In the genomic region with DNA sequence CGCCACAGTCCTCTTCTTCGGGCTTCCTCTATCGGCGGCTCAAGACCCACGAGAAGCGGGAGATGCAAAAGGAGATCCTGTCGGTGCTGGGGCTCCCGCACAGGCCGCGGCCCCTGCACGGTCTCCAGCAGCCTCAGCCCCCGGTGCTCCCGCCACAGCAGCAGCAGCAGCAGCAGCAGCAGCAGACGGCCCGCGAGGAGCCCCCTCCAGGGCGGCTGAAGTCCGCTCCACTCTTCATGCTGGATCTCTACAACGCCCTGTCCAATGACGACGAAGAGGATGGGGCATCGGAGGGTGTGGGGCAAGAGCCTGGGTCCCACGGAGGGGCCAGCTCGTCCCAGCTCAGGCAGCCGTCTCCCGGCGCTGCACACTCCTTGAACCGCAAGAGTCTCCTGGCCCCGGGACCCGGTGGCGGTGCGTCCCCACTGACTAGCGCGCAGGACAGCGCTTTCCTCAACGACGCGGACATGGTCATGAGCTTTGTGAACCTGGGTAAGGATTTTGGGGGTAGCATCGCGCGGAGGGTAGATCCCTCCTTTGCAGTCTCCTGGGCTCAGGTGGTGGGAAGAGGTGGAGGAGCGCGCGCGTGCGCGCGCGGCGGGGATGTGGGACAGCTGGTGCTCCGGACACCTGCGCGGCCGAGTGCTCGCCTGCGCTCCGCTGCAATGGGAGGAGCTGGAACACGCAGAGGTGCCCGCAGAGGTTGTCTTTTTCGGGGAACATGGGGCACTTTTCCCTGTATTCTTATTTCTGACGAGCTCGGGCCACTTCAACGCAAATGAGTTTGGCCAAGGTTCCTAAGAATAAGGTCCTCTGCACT, we compare ENCODE assay signal across 8 mouse cellular contexts. TPM values are rescaled to one million over a fixed set of nuclear protein-coding genes. Genes with fewer than 3 reads are reported as not detected.
A peak's percentile ranks its signal among the peaks of the same experiment; 100 is the strongest.
DNase-seq lines count a peak whose midpoint lies in the region; ATAC-seq and TF ChIP-seq lines count a peak whose summit lies in the region.

No protein-coding gene starts in this region.

- H3K4me1 ChIP-seq in heart, embryonic 16.5 days (ENCODE audit: control insufficient read depth, insufficient read depth, low read length) = peaks cover 24% of the 10 kb centered on the region
- peaks cover 27% of the 10 kb centered on the region for H3K4me1 ChIP-seq in limb, embryonic 12.5 days (replicated peaks)
- peaks cover 32% of the 10 kb centered on the region for H3K4me1 ChIP-seq in olfactory bulb, adult 2 months (ENCODE audit: control insufficient read depth, insufficient read depth, low read length)

- under 1% methylated on average over 63 of the region's 63 CpGs for WGBS in heart, embryonic 16.5 days
- 1% methylated on average over 62 of the region's 63 CpGs for WGBS in limb, embryonic 12.5 days
- WGBS in olfactory bulb, adult 2 months = 1% methylated on average over 63 of the region's 63 CpGs

- no peak for TF ChIP-seq CTCF in layer of hippocampus, adult 2 months (conservative IDR thresholded peaks at IDR 0.05)
- no peak for TF ChIP-seq CTCF in olfactory bulb, adult 2 months (IDR thresholded peaks at IDR 0.05; ENCODE audit: insufficient read depth, low read depth, low read length)

- no peak overlapping the region for H3K27ac ChIP-seq in layer of hippocampus, adult 2 months
- no peak overlapping the region for H3K27ac ChIP-seq in heart, embryonic 16.5 days (ENCODE audit: low read length)
- no peak overlapping the region for H3K27ac ChIP-seq in limb, embryonic 12.5 days
- no peak overlapping the region for H3K27ac ChIP-seq in olfactory bulb, adult 2 months (ENCODE audit: insufficient read depth, low read depth, low read length)

- H3K36me3 ChIP-seq in heart, embryonic 16.5 days (ENCODE audit: control insufficient read depth, insufficient read depth) = no peaks in the 10 kb centered on the region
- H3K36me3 ChIP-seq in limb, embryonic 12.5 days = no peaks in the 10 kb centered on the region

- no peak for TF ChIP-seq POLR2A in olfactory bulb, adult 2 months (IDR thresholded peaks at IDR 0.05; ENCODE audit: insufficient read depth, low read depth, low read length)

- H3K4me2 ChIP-seq in heart, embryonic 16.5 days (ENCODE audit: low read depth, low read length) = peak overlapping the region; percentile 77
- peak overlapping the region; percentile 71 for H3K4me2 ChIP-seq in limb, embryonic 12.5 days

- peaks cover 36% of the 10 kb centered on the region for H3K27me3 ChIP-seq in heart, embryonic 16.5 days (ENCODE audit: control insufficient read depth, insufficient read depth, low read length)
- peaks cover 71% of the 10 kb centered on the region for H3K27me3 ChIP-seq in limb, embryonic 12.5 days

- no peak for DNase-seq in layer of hippocampus, adult 2 months (ENCODE audit: low spot score in 2 of 2)
- DNase-seq in layer of hippocampus, postnatal 10 days (ENCODE audit: low spot score in 2 of 2) = no peak
- peak; percentile 22 for DNase-seq in embryo, embryonic 11 days
- DNase-seq in layer of hippocampus, postnatal 25 days (ENCODE audit: extremely low spot score in 1 of 2, low spot score in 1 of 2) = no peak
- DNase-seq in cerebellum, adult 11 months = no peak

- H3K9me3 ChIP-seq in heart, embryonic 16.5 days (replicated peaks; ENCODE audit: control insufficient read depth, low read length) = no peaks in the 10 kb centered on the region
- no peaks in the 10 kb centered on the region for H3K9me3 ChIP-seq in limb, embryonic 12.5 days

- no peak for ATAC-seq in heart, embryonic 16.5 days (replicated peaks; ENCODE audit: extremely low read depth, insufficient read depth, low FRiP score)
- no peak for ATAC-seq in limb, embryonic 12.5 days (ENCODE audit: insufficient number of reproducible peaks, insufficient read depth, low FRiP score, low TSS enrichment, low read depth)

- peak overlapping the region; percentile 46 for H3K9ac ChIP-seq in heart, embryonic 16.5 days (ENCODE audit: low read length)
- peak overlapping the region; percentile 47 for H3K9ac ChIP-seq in limb, embryonic 12.5 days (replicated peaks)

- H3K4me3 ChIP-seq in layer of hippocampus, adult 2 months = peak overlapping the region; percentile 44
- peak overlapping the region; percentile 57 for H3K4me3 ChIP-seq in heart, embryonic 16.5 days (ENCODE audit: low read length)
- peak overlapping the region; percentile 47 for H3K4me3 ChIP-seq in limb, embryonic 12.5 days (replicated peaks)
- peak overlapping the region; percentile 50 for H3K4me3 ChIP-seq in olfactory bulb, adult 2 months (ENCODE audit: insufficient read depth, low read depth, low read length)

RNA-seq across cellular contexts. Expression of a gene that starts 1.4 kb away (rescaled TPM):
- 1 to 10 TPM; 4.4 to 6.1 TPM for total RNA-seq in layer of hippocampus, adult 2 months (2021)
- 1 to 10 TPM; 6.9 to 8.3 TPM for total RNA-seq in layer of hippocampus, postnatal 10 days (2021)
- polyA plus RNA-seq in heart, embryonic 16.5 days (2015; fragmentation: Nextera tagmentation; extraction: Ambion mirVana) = 2.5 TPM in 2 replicates
- 0.75 and 1.4 TPM in 2 replicates for polyA plus RNA-seq in limb, embryonic 12.5 days (2016; fragmentation: Nextera tagmentation; extraction: Ambion mirVana)
- polyA plus RNA-seq in olfactory bulb, adult 2 months (2012; ENCODE audit: insufficient read depth, insufficient read length, low replicate concordance, missing spikeins) = not detected in 2 replicates
- 1 to 10 TPM; 3.8 to 4.3 TPM for total RNA-seq in layer of hippocampus, postnatal 25 days (2021)
